Mouse (Mus musculus) MEL-GATA-1-ER (cell line): ENCODE data around the gene Gzmm.
A peak's percentile ranks its signal among the peaks of the same experiment; 100 is the strongest.

Experiments
- DNase-seq: peaks from one replicate; pipeline ENCODE4 v3.0.0-alpha.2; 2012; ENCODE audit warnings: low read depth; ENCODE audit errors: extremely low read depth

Gene Gzmm

GRCm38 (mm10) chr10:79688720-79689119 is at the start of gene Gzmm:
Gzmm (plus strand) TSS chr10:79689020.
- no peak for DNase-seq

- no peak for DNase-seq
These were observed 43.1 kb upstream of the Gzmm start, which contains the start of gene Odf3l2 for GRCm38 (mm10) chr10:79645711-79646110. Odf3l2 (minus strand) TSS chr10:79645738.

- DNase-seq = no peak
These were observed 39.6 kb upstream of the Gzmm start for GRCm38 (mm10) chr10:79649070-79649751.

GRCm38 (mm10) chr10:79652789-79653188 is 36.0 kb upstream of the Gzmm start:
- no peak for DNase-seq

- DNase-seq = no peak
These were observed 33.8 kb upstream of the Gzmm start for GRCm38 (mm10) chr10:79654946-79655395.

- DNase-seq = no peak
These were observed 30.0 kb upstream of the Gzmm start for GRCm38 (mm10) chr10:79658829-79659228.

GRCm38 (mm10) chr10:79660298-79660697 is 28.5 kb upstream of the Gzmm start:
- DNase-seq = no peak

GRCm38 (mm10) chr10:79661861-79662260 is 27.0 kb upstream of the Gzmm start:
- no peak for DNase-seq

GRCm38 (mm10) chr10:79664131-79664665 is 24.6 kb upstream of the Gzmm start, which contains the start of gene Madcam1:
Madcam1 (plus strand) TSS chr10:79664559.
- no peak for DNase-seq

- no peak for DNase-seq
These were observed 23.8 kb upstream of the Gzmm start for GRCm38 (mm10) chr10:79665051-79665450.

GRCm38 (mm10) chr10:79666493-79666892 is 22.3 kb upstream of the Gzmm start:
- no peak for DNase-seq

GRCm38 (mm10) chr10:79668076-79668475 is 20.7 kb upstream of the Gzmm start:
- DNase-seq = no peak

GRCm38 (mm10) chr10:79668771-79669575 is 19.8 kb upstream of the Gzmm start, which contains the start of gene Tpgs1:
Tpgs1 (plus strand) TSS chr10:79669369.
- DNase-seq = peak; percentile 90

- DNase-seq = peak; percentile 56
These were observed 19.2 kb upstream of the Gzmm start for GRCm38 (mm10) chr10:79669576-79670057.

GRCm38 (mm10) chr10:79670071-79670888 is 18.5 kb upstream of the Gzmm start:
- no peak for DNase-seq

- DNase-seq = no peak
These were observed 17.3 kb upstream of the Gzmm start for GRCm38 (mm10) chr10:79671396-79672087.

- no peak for DNase-seq
These were observed 16.7 kb upstream of the Gzmm start for GRCm38 (mm10) chr10:79672088-79672455.

GRCm38 (mm10) chr10:79673054-79673453 is 15.8 kb upstream of the Gzmm start:
- no peak for DNase-seq

- no peak for DNase-seq
These were observed 13.3 kb upstream of the Gzmm start for GRCm38 (mm10) chr10:79675346-79676035.
